Mouse (Mus musculus) testis, adult 2 months (tissue): ENCODE data around the gene Lef1. TPM values are rescaled to one million over a fixed set of nuclear protein-coding genes. Genes with fewer than 3 reads are reported as not detected.

Source experiments
- H3K27ac ChIP-seq: fragments of 200-500 bp; 2 replicates; pipeline ENCODE4 v1.5.1; 2012; ENCODE audit warnings: low read depth, low read length; ENCODE audit not compliant: control insufficient read depth, insufficient read depth
- H3K27me3 ChIP-seq: fragments of 200-500 bp; 2 replicates; pipeline ENCODE4 v1.6.1; 2012; ENCODE audit warnings: mild to moderate bottlenecking, low read length, moderate library complexity; ENCODE audit not compliant: control insufficient read depth, insufficient read depth
- H3K36me3 ChIP-seq: fragments of 200-500 bp; 2 replicates; pipeline ENCODE4 v1.6.1; 2012; ENCODE audit warnings: mild to moderate bottlenecking, low read length; ENCODE audit not compliant: control insufficient read depth, insufficient read depth
- H3K4me1 ChIP-seq: fragments of 200-500 bp; 2 replicates; pipeline ENCODE4 v1.6.1; 2012; ENCODE audit warnings: low read length; ENCODE audit not compliant: control insufficient read depth, insufficient read depth
- H3K4me3 ChIP-seq: fragments of 200-500 bp; 2 replicates; pipeline ENCODE4 v1.5.1; 2012; ENCODE audit warnings: low read depth, mild to moderate bottlenecking, low read length, moderate library complexity, mixed read lengths; ENCODE audit not compliant: control insufficient read depth
- CTCF ChIP-seq: fragments of 200-500 bp; IDR thresholded peaks from 2 replicates; pipeline ENCODE4 v1.5.1; 2012; ENCODE audit warnings: low read depth, mild to moderate bottlenecking, inconsistent platforms, low read length, moderate library complexity; ENCODE audit not compliant: control insufficient read depth, insufficient read depth, insufficient replicate concordance
- POLR2A ChIP-seq: fragments of 200-500 bp; IDR thresholded peaks from 2 replicates; pipeline ENCODE4 v1.6.1; 2012; ENCODE audit warnings: low read depth, mild to moderate bottlenecking, inconsistent platforms, low read length, moderate library complexity; ENCODE audit not compliant: control insufficient read depth
- polyA plus RNA-seq: library from polyadenylated mRNA; depleted of rRNA; stranded (reverse); fragments of >200 nt; gene quantifications from 2 replicates; pipeline ENCODE4 v1.2.3, GENCODE M21; 2012; rRNA removed

The Lef1 gene
- 84.7 and 86.2 TPM in 2 replicates for polyA plus RNA-seq

DNA sequence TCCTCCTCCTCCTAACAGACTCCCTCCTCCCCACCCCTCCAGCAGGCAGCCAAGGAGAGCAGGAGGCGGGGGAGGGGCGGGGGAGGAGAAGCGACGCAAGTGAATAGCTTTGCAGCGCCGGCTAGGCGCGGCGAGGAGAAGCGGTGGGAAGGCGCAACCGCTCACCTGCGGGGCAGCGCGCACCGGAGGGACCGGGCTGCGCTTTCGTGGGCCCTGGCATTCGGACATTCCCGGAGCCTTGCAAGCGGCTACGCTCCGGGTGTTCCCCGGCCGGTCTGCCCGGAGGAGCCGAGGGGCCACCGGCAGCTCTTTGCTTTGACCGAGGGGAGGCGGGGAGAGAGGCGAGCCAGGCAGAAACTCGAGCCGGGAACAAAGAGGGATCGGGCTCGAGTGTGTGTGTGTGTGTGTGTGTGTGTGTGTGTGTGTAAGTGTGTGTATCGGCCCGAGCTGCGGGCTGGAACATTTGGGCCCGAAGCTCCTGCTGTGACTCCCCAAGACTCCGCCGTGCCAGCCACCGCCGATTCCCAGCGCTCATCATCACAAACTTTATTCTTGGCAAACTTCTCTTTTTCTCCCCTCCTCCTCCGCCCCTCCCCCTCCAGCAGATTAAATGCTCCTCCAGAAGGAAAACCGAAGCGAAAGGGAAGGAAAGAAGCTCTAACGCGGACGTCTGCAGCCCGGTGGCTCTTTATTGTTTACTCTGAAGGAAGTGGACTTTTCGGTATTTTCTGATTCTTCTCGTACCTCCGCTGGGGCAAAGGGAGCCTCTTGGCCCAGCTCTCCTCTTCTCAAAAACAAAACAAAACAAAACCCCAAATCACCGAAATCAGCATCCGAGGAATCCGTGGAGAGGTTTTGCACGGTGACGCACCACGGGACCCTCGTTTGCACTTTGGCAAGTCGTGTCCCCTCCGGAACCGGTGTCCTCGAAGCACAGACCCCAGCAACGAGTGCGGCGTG lies at the start of gene Lef1:
TSS of gene Lef1 (plus strand) at position 281 of the 960 bp plus-strand sequence.
- Histone ChIP-seq H3K27me3 (peaks cover 2% of the 10 kb centered on the region), H3K4me1 (peaks cover 37% of the 10 kb centered on the region), H3K36me3 (no peaks in the 10 kb centered on the region), H3K4me3 (peak within 1 kb of the TSS; percentile 93), H3K27ac (peak within 1 kb of the TSS; percentile 91)
- TF ChIP-seq CTCF: no peak
- no peak for TF ChIP-seq POLR2A

GRCm38 (mm10) chr3:131065001-131065400 lies 45.3 kb upstream of the Lef1 start:
- H3K36me3 ChIP-seq: no peaks in the 10 kb centered on the region
- no peaks in the 10 kb centered on the region for H3K4me1 ChIP-seq
- no peaks in the 10 kb centered on the region for H3K27me3 ChIP-seq
- TF ChIP-seq CTCF (no peak), POLR2A (no peak)
- no peak overlapping the region for H3K27ac ChIP-seq
- no peak overlapping the region for H3K4me3 ChIP-seq

GRCm38 (mm10) chr3:131066171-131066570 lies 44.1 kb upstream of the Lef1 start:
- no peaks in the 10 kb centered on the region for H3K36me3 ChIP-seq
- H3K4me1 ChIP-seq: no peaks in the 10 kb centered on the region
- no peak for TF ChIP-seq POLR2A
- no peak for TF ChIP-seq CTCF
- no peak overlapping the region for H3K4me3 ChIP-seq
- no peaks in the 10 kb centered on the region for H3K27me3 ChIP-seq
- H3K27ac ChIP-seq: no peak overlapping the region

GRCm38 (mm10) chr3:131068000-131068399 lies 42.3 kb upstream of the Lef1 start:
- no peaks in the 10 kb centered on the region for H3K36me3 ChIP-seq
- H3K27me3 ChIP-seq: no peaks in the 10 kb centered on the region
- TF ChIP-seq CTCF: no peak
- TF ChIP-seq POLR2A: no peak
- no peaks in the 10 kb centered on the region for H3K4me1 ChIP-seq
- no peak overlapping the region for H3K4me3 ChIP-seq
- no peak overlapping the region for H3K27ac ChIP-seq

DNA sequence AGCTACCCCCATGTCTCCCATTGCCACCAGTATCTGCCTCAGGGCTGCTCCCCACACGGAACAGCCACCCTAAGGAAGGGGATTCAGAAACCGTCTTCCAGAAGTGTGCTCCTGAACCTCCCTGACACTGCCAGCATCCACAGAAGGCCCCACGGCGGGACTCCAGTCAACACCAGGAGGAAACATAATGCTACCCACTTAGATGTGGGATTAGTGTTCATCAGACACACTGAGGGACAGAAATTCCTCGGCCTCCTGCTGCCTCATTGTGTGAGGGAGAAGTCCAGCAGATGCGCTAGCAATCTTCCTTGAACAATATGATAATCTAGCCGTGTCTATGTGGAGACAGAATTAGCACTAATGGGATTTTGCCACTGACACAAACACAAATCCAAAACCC lies 40.1 kb upstream of the Lef1 start:
- no peaks in the 10 kb centered on the region for H3K4me1 ChIP-seq
- no peaks in the 10 kb centered on the region for H3K36me3 ChIP-seq
- TF ChIP-seq CTCF: no peak
- no peak overlapping the region for H3K27ac ChIP-seq
- H3K4me3 ChIP-seq: no peak overlapping the region
- H3K27me3 ChIP-seq: no peaks in the 10 kb centered on the region

GRCm38 (mm10) chr3:131072661-131073060 lies 37.6 kb upstream of the Lef1 start:
- Histone ChIP-seq H3K4me3 (no peak overlapping the region), H3K27ac (no peak overlapping the region), H3K36me3 (no peaks in the 10 kb centered on the region), H3K27me3 (no peaks in the 10 kb centered on the region), H3K4me1 (no peaks in the 10 kb centered on the region)
- TF ChIP-seq POLR2A (no peak), CTCF (no peak)

DNA sequence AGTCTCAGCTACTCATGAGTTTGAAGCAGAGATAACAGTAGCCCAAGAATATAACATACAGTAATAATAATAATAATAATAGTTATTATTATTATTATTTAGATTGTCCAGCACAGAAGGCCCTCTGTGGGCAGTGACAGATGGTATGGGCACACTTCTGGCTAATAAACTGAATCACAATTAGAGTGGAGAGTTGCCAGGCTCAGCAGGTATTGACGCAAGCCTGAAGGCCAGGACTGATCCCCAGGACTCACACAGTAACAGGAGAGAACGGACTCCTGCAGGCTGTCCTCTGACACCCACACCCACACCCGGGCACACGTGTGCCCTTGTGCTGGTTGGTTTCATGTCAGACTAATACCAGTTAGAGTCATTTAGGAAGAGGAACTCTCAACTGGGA lies 36.3 kb upstream of the Lef1 start:
- Histone ChIP-seq H3K36me3 (no peaks in the 10 kb centered on the region), H3K27ac (no peak overlapping the region), H3K27me3 (no peaks in the 10 kb centered on the region), H3K4me1 (no peaks in the 10 kb centered on the region), H3K4me3 (no peak overlapping the region)
- TF ChIP-seq POLR2A (no peak), CTCF (no peak)
